Mouse (Mus musculus): ENCODE data around the gene Agbl1. TPM values are rescaled to one million over a fixed set of nuclear protein-coding genes. Genes with fewer than 3 reads are reported as not detected.

The Agbl1 gene
- polyA plus RNA-seq (2015; fragmentation: Nextera tagmentation; extraction: Ambion mirVana): 2.1 and 2.3 TPM in 2 replicates

GRCm38 (mm10) chr7:76229311-76229937 lies at the start of gene Agbl1:
TSS of gene Agbl1 (plus strand) at chr7:76229887.

